8 mouse cellular contexts compared by ENCODE assay signal in the genomic region with DNA sequence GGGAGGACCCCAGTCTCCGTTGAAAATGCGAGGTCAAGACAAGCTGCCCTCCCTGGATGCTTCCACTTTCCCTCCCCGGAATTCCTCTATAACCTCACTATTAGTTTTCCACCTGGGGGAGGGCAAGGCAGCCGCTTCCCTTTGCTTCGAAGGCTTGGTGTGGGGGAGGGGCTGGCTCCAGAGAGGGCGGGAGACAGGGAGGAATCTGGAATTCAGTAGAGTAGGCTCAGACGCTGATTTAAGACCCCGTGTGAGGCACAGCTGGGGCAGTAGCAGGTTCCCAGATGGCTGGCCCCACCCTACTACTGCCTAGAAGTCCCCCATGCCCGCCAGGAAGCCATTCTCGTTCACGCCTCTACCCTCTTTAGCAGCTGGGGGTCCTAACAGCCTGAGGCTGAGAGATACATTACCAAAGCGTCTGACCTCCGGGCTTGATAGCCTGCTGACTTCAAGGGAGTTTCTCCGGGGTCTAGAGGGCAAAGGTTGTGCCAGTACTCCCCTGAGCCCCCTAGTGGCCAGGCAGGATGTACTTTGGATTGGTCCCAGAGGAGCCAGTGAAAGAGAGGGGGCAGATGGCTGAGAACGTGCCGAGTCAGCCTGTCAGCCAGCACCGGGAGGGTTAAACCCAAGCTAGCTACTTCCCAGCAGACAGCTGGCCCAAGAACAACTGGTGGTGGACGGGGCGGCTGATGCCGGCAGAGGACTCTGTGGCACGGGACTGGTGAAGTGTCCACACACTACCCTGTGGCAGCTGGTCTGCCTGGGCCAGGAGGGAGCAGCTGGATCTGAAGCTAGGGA. TPM values are rescaled to one million over a fixed set of nuclear protein-coding genes. Genes with fewer than 3 reads are reported as not detected.
DNase-seq lines count a peak whose midpoint lies in the region; ATAC-seq and TF ChIP-seq lines count a peak whose summit lies in the region.

No protein-coding gene starts in this region.

- H3K4me2 ChIP-seq in liver, embryonic 15.5 days = peak overlapping the region; percentile 54
- peak overlapping the region; percentile 31 for H3K4me2 ChIP-seq in neural tube, embryonic 11.5 days (ENCODE audit: low read depth)

- DNase-seq in left cerebral cortex, adult 2 months (ENCODE audit: extremely low spot score in 1 of 2, low spot score in 2 of 2) = no peak
- DNase-seq in left cerebral cortex, adult 9 months (ENCODE audit: low spot score in 2 of 2) = no peak
- peak; percentile 69 for DNase-seq in gastrocnemius, adult 18-20 months (ENCODE audit: low spot score)
- DNase-seq in hindlimb bud, embryonic 11.5 days (ENCODE audit: extremely low spot score, low read depth, low spot score) = peak; percentile 41
- DNase-seq in neural tube, embryonic 11.5 days (ENCODE audit: low spot score) = peak; percentile 78
- DNase-seq in left cerebral cortex, postnatal 36 days (ENCODE audit: low spot score in 2 of 2) = no peak

- no peak overlapping the region for H3K27ac ChIP-seq in left cerebral cortex, adult 2 months
- H3K27ac ChIP-seq in brown adipose tissue, adult 24 weeks (replicated peaks; ENCODE audit: low read depth, low read length) = peak overlapping the region; percentile 88
- no peak overlapping the region for H3K27ac ChIP-seq in liver, embryonic 15.5 days (replicated peaks)
- H3K27ac ChIP-seq in neural tube, embryonic 11.5 days (ENCODE audit: low read depth, low read length) = 0 out of 2 replicates have a peak overlapping the region, but pooled peaks have one; percentile 44

- H3K36me3 ChIP-seq in liver, embryonic 15.5 days (replicated peaks) = no peaks in the 10 kb centered on the region
- H3K36me3 ChIP-seq in neural tube, embryonic 11.5 days (ENCODE audit: control insufficient read depth, insufficient read depth, low read length) = no peaks in the 10 kb centered on the region

- 2% methylated on average over 21 of the region's 21 CpGs for WGBS in liver, embryonic 15.5 days (ENCODE audit: insufficient replicate concordance)
- under 1% methylated on average over 21 of the region's 21 CpGs for WGBS in neural tube, embryonic 11.5 days

- peak overlapping the region; percentile 19; the same call in 1 of the 2 replicates for H3K4me3 ChIP-seq in left cerebral cortex, adult 2 months
- peak overlapping the region; percentile 39 for H3K4me3 ChIP-seq in brown adipose tissue, adult 24 weeks (ENCODE audit: insufficient read depth, low read depth, low read length)
- peak overlapping the region; percentile 35 for H3K4me3 ChIP-seq in liver, embryonic 15.5 days (replicated peaks)
- no peak overlapping the region for H3K4me3 ChIP-seq in neural tube, embryonic 11.5 days (ENCODE audit: low read depth, low read length)

- no peak overlapping the region for H3K9ac ChIP-seq in liver, embryonic 15.5 days
- no peak overlapping the region for H3K9ac ChIP-seq in neural tube, embryonic 11.5 days (ENCODE audit: low read length)

- intact Hi-C loops in left cerebral cortex, adult 2 months (cut with DNase I) = no loop called here
- intact Hi-C loops in left cerebral cortex, postnatal 36 days (cut with DNase I) = no loop called here

- H3K9me3 ChIP-seq in liver, embryonic 15.5 days (replicated peaks) = no peaks in the 10 kb centered on the region
- no peaks in the 10 kb centered on the region for H3K9me3 ChIP-seq in neural tube, embryonic 11.5 days (ENCODE audit: control insufficient read depth, low read length)

- peaks cover 64% of the 10 kb centered on the region for H3K27me3 ChIP-seq in liver, embryonic 15.5 days
- H3K27me3 ChIP-seq in neural tube, embryonic 11.5 days (ENCODE audit: control insufficient read depth, insufficient read depth, low read length) = peaks cover 17% of the 10 kb centered on the region

- TF ChIP-seq CTCF in left cerebral cortex, adult 2 months (IDR thresholded peaks at IDR 0.05) = peak; percentile 74

- peak; percentile 29; the same call in 1 of the 2 replicates for ATAC-seq in liver, embryonic 15.5 days (ENCODE audit: insufficient read depth)
- peak; percentile 80 for ATAC-seq in neural tube, embryonic 11.5 days (ENCODE audit: insufficient read depth, low FRiP score, low TSS enrichment)

- peaks cover 25% of the 10 kb centered on the region for H3K4me1 ChIP-seq in brown adipose tissue, adult 24 weeks (ENCODE audit: control insufficient read depth, insufficient read depth, insufficient read length, low read length)
- H3K4me1 ChIP-seq in liver, embryonic 15.5 days (replicated peaks) = peaks cover 30% of the 10 kb centered on the region
- peaks cover 27% of the 10 kb centered on the region for H3K4me1 ChIP-seq in neural tube, embryonic 11.5 days (ENCODE audit: control insufficient read depth, insufficient read depth, low read length)

RNA-seq across cellular contexts. Expression of gene Lama5, which starts 1.8 kb away (rescaled TPM):
- total RNA-seq in left cerebral cortex, adult 2 months (2021) = 10 to 100 TPM in 1 of 2 experiments, 1 to 10 TPM in 1; 9.5 to 11.2 TPM
- 3.2 and 7.3 TPM in 2 replicates for polyA plus RNA-seq in brown adipose tissue, adult 24 weeks (2012; ENCODE audit: insufficient read depth, insufficient read length, missing spikeins)
- 10 to 100 TPM in 1 of 2 experiments, 1 to 10 TPM in 1; 9.6 to 10.6 TPM for total RNA-seq in gastrocnemius, adult 18-20 months (2021)
- polyA plus RNA-seq in liver, embryonic 15.5 days (2015; fragmentation: Nextera tagmentation; extraction: Ambion mirVana) = 1.6 and 1.9 TPM in 2 replicates
- 4.4 and 5.4 TPM in 2 replicates for polyA plus RNA-seq in neural tube, embryonic 11.5 days (2014; fragmentation: Nextera tagmentation; extraction: Ambion mirVana)
- total RNA-seq in left cerebral cortex, postnatal 36 days (2021) = 1 to 10 TPM; 6.3 to 7.2 TPM

RNA-seq across cellular contexts. Expression of gene Rps21, which starts 29.7 kb away (rescaled TPM):
- total RNA-seq in left cerebral cortex, adult 2 months (2021) = 100 to 1,000 TPM; 682 to 702 TPM
- polyA plus RNA-seq in brown adipose tissue, adult 24 weeks (2012; ENCODE audit: insufficient read depth, insufficient read length, missing spikeins) = 875 and 1,284 TPM in 2 replicates
- 100 to 1,000 TPM; 355 to 460 TPM for total RNA-seq in gastrocnemius, adult 18-20 months (2021)
- polyA plus RNA-seq in liver, embryonic 15.5 days (2015; fragmentation: Nextera tagmentation; extraction: Ambion mirVana) = 223 and 320 TPM in 2 replicates
- polyA plus RNA-seq in neural tube, embryonic 11.5 days (2014; fragmentation: Nextera tagmentation; extraction: Ambion mirVana) = 478 and 494 TPM in 2 replicates
- 100 to 1,000 TPM; 622 to 695 TPM for total RNA-seq in left cerebral cortex, postnatal 36 days (2021)

RNA-seq across cellular contexts. Expression of gene Cables2, which starts 45.8 kb away (rescaled TPM):
- 10 to 100 TPM; 26.0 to 29.0 TPM for total RNA-seq in left cerebral cortex, adult 2 months (2021)
- polyA plus RNA-seq in brown adipose tissue, adult 24 weeks (2012; ENCODE audit: insufficient read depth, insufficient read length, missing spikeins) = 4.6 and 5.1 TPM in 2 replicates
- 1 to 10 TPM; 8.2 to 9.1 TPM for total RNA-seq in gastrocnemius, adult 18-20 months (2021)
- 3.4 and 3.5 TPM in 2 replicates for polyA plus RNA-seq in liver, embryonic 15.5 days (2015; fragmentation: Nextera tagmentation; extraction: Ambion mirVana)
- polyA plus RNA-seq in neural tube, embryonic 11.5 days (2014; fragmentation: Nextera tagmentation; extraction: Ambion mirVana) = 17.7 and 22.9 TPM in 2 replicates
- total RNA-seq in left cerebral cortex, postnatal 36 days (2021) = 10 to 100 TPM; 26.5 to 31.7 TPM

RNA-seq across cellular contexts. Expression of gene Adrm1, which starts 56.2 kb away (rescaled TPM):
- total RNA-seq in left cerebral cortex, adult 2 months (2021) = 100 to 1,000 TPM in 1 of 2 experiments, 10 to 100 TPM in 1; 96.4 to 101 TPM
- polyA plus RNA-seq in brown adipose tissue, adult 24 weeks (2012; ENCODE audit: insufficient read depth, insufficient read length, missing spikeins) = 65.9 and 105 TPM in 2 replicates
- 100 to 1,000 TPM; 114 to 119 TPM for total RNA-seq in gastrocnemius, adult 18-20 months (2021)
- 107 and 109 TPM in 2 replicates for polyA plus RNA-seq in liver, embryonic 15.5 days (2015; fragmentation: Nextera tagmentation; extraction: Ambion mirVana)
- 195 and 198 TPM in 2 replicates for polyA plus RNA-seq in neural tube, embryonic 11.5 days (2014; fragmentation: Nextera tagmentation; extraction: Ambion mirVana)
- total RNA-seq in left cerebral cortex, postnatal 36 days (2021) = 100 to 1,000 TPM in 1 of 2 experiments, 10 to 100 TPM in 1; 95.4 to 105 TPM

Comparison
In these comparisons a context has a peak if more than half of its experiments do, and no peak if none do; other contexts are left out.
1. DNase-seq: peak in gastrocnemius, adult 18-20 months (single experiment), hindlimb bud, embryonic 11.5 days (single experiment) and neural tube, embryonic 11.5 days (single experiment); none in left cerebral cortex, adult 2 months (0 of 2), left cerebral cortex, adult 9 months (0 of 2) and left cerebral cortex, postnatal 36 days (0 of 2).
2. H3K27ac ChIP-seq: peak in brown adipose tissue, adult 24 weeks (single experiment) and neural tube, embryonic 11.5 days (single experiment); none in left cerebral cortex, adult 2 months (single experiment) and liver, embryonic 15.5 days (single experiment).